Mouse (Mus musculus): ENCODE results near the gene Lamtor3.
"Not testable (repeated sequence)": the region's sequence is repeated elsewhere in the genome, so short reads cannot be mapped to it uniquely, and the experiment has no call there.

The Lamtor3 gene

GRCm38 (mm10) chr3:137963508-137963907, 45.2 kb downstream of the Lamtor3 start:
- no peak for DNase-seq (ENCODE audit: low read depth)

DNA sequence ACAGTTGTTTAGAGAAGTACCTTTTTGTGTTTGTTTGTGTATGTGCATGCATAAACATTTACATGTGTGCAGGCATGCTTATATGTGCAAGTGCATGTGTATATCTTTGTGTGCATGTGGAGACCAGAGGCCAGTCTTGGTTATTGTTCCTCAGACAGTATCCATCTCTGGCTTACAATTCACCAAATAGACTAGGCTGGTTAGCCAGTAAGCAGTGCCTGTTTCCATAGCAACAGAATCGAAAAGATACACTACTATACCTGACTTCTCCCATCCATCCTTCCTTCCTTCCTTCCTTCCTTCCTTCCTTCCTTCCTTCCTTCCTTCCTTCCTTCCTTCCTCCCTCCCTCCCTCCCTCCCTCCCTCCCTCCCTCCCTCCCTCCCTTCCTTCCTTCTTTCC, 45.7 kb downstream of the Lamtor3 start:
- not testable (repeated sequence) for DNase-seq (ENCODE audit: low read depth)

DNA sequence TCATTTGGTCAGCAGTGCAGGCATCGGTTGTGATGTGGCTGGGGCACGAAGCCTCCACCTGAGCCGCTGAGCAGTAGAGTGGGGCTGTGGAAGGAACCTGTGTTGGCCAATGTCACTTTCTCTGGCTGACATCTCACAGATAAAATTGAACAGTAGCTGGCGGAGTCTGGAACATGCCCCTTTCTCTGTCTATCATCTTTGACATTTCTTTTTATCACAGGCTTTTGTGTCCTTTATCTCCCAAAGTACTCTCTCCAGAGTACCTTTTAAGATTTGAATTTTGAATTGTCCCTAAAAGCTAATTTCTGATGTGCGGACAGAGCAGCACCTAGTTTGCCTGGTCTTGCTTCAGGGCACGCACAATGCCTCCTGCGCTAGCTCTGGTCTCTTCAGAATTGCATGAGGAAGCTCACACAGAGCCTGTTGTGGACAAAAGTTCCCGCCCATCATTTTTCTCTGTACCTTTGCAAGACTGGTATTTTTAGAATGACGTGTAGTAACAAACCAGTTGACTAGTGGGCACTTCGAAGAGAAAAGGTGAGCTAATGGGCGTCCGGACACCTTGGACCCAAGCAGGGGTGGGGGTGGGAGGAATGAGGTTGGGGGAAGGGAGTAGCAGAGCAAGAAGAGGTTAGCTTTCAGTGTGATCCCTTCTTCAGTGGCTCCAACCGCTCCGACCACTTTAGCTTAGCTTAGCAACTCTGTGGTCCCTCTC, 50.0 kb downstream of the Lamtor3 start:
- no peak for DNase-seq (ENCODE audit: low read depth)

DNA sequence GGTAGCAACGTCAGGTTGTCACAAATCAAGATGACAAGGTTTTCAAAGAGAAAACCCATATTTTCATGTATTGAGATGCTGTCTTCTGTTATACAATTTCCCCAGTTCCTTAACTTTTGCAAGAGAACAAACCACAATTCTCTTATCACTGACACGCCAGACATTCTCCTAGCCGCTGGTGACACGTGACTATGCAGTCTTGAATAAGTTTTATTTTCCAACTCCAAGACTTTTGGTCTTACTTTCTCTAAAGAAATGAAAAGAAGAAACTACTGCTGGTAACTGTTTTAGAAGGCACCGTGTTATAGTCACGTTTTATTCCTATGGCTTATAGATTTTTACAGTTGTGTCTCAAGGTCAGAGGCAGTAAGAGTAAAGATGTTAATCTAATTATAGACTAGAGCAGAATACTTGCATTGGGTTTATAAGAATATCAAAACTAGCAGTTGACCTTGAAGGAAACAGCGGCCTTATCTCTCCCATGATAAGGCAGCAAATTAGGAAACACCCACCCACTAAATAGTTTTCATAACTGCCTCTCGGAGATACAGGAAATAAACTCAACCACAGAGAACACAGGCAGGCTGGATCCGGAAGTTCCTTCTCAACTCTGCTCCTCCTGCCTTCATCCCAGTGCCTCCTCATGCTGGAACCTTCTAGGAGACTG, 50.6 kb downstream of the Lamtor3 start:
- peak; percentile 72 for DNase-seq (ENCODE audit: low read depth)

GRCm38 (mm10) chr3:137969951-137970350, 51.6 kb downstream of the Lamtor3 start:
- no peak for DNase-seq (ENCODE audit: low read depth)

DNA sequence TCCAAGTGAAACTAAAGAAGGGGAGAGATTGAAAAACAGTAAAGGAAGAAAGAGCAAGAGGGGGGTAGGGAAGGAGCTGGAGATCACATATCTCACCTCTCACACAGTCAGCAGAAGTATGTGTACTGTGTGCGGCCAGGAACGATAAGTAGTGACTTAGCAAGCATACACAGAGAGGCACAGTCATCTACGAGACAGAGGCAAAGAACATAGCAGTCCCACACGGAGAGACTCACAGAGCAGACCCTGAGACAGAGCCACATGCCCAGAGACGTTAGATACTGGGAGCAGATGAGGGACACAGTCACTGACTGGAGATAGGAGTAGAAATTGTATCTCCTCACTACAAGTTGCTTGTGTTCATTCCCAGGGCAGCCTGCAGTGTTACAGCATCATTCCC, 53.9 kb downstream of the Lamtor3 start:
- DNase-seq (ENCODE audit: low read depth) = no peak

DNA sequence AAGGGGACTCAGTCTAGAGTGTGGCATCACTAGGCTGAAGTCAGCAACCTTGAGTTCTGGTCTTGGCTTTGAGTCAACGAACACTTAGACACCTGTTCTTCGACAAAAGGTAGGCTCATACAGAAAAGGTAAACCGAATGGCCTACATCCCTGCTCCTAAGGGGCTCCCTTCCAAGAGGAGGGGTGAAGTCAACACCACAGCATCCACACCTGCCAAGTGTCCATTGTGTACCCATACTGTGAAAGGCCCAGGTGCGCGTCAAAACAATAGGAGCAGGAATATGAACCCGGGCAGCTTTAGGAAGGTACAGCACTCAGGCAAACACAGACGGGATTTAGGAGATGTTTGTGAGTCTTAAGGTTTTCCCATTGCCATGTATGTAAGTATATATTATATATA, 54.7 kb downstream of the Lamtor3 start:
- DNase-seq (ENCODE audit: low read depth) = no peak

DNA sequence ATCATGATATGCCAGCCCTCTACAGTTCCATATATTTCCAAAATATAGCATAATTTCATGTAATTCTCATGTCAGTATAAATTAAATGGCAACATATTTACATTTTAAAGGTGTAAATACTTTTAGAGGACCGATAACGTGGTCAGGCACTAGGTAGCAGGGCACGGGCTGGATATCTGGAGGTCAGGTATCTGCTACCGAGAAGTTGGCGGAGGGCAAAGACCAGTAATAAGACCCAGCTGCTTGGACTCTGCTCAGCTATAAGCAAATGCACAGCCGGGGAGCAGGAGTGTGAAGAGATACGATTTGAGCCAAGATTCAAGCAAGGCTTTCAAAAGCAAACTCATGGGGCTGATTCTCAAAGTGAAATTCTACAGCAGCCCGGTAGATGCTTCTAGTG, 56.0 kb downstream of the Lamtor3 start:
- DNase-seq (ENCODE audit: low read depth) = no peak

GRCm38 (mm10) chr3:137975435-137975834, 57.1 kb downstream of the Lamtor3 start:
- DNase-seq (ENCODE audit: low read depth) = no peak

DNA sequence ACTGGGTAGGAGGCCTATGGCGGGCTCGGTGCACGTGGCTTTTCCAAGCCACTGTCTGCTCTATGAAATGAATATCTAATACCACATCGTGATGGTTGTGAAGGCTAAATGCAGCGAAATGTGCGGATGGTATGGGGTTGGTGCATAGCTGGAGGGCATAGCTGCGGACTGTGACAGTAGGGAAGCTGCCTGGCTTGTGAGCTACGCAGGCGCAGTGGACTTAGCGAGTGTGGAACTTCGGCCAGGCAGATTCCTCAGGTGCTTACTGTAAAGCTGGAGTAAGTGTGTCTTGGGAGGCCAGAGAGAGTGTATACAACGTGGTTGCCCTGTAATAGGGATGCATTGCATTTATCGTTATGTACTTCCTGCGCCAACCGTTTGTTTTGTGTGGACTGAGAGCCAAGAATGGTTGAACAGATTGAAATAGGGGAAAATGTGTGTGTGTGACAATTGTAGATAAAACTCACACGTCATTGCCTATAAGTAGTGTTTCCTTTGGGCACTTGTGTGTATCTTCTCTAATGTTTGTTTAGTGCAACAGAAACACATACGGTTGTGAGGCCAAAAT, 57.6 kb downstream of the Lamtor3 start:
- no peak for DNase-seq (ENCODE audit: low read depth)

DNA sequence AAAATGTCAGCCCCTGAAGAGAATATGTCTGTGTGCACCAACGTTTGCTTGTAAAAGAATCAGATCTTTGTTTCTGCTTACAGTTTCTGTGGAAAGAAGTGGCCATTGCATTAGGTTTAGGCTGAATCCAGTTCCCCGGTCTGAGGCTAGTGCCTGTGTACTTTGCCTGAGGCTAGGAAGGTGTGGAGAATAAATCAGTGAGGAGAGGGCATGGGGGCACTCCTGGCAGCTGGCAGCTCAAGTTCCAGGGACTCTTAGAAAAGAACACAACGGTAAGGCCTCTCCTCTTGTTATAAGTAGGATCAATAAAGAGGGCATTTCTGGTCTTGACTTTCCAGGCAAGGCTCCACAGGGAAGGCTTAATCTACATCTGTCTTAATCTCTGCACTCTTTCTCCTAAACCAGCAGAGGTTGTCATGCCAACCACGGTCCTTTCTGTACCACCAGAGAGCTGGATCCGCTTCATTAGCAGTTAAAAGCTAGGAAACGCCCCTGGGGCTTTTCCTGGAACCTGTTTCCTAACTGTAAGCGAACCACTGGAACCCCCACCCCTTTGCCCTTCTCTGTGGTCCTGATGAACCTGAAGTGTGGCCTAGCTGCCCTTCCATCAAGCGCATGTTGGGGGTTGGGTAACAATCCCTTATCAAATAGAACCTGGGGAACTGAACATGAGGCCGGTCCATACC, 58.8 kb downstream of the Lamtor3 start:
- DNase-seq (ENCODE audit: low read depth) = no peak

GRCm38 (mm10) chr3:137977629-137978041, 59.3 kb downstream of the Lamtor3 start:
- no peak for DNase-seq (ENCODE audit: low read depth)

- DNase-seq (ENCODE audit: low read depth) = no peak
These were observed 59.9 kb downstream of the Lamtor3 start for GRCm38 (mm10) chr3:137978233-137978632.
